12 mouse cellular contexts compared by ENCODE assay signal in genomic region chr11:46059887-46060650, GRCm38 (mm10). TPM values are rescaled to one million over a fixed set of nuclear protein-coding genes. Genes with fewer than 3 reads are reported as not detected.
DNase-seq lines count a peak whose midpoint lies in the region; ATAC-seq and TF ChIP-seq lines count a peak whose summit lies in the region.
"Had no signal": no experiment of that assay in that cellular context is flagged by ENCODE, and none has a peak within 500 bp of the region (broad histone marks: within the 10 kb centered on the region; RNA-seq: fewer than 3 reads in every experiment).

No protein-coding gene starts in this region.

- H3K27me3 ChIP-seq in heart, adult 2 months (ENCODE audit: control insufficient read depth, insufficient read depth, low read length): no peaks in the 10 kb centered on the region
- H3K27me3 ChIP-seq in lung, embryonic 14.5 days (ENCODE audit: insufficient read depth, low read length): no peaks in the 10 kb centered on the region
- no peaks in the 10 kb centered on the region for H3K27me3 ChIP-seq in ES-Bruce4 (ENCODE audit: control insufficient read depth, insufficient read depth, low read length, poor library complexity, severe bottlenecking)
- H3K27me3 ChIP-seq: limb, embryonic 13.5 days had no signal

- TF ChIP-seq CTCF in heart, adult 2 months (IDR thresholded peaks at IDR 0.05): peak; percentile 54
- TF ChIP-seq CTCF in lung, embryonic 14.5 days (IDR thresholded peaks at IDR 0.05; ENCODE audit: low read depth): peak; percentile 43
- peak; percentile 60 for TF ChIP-seq CTCF in ES-Bruce4 (IDR thresholded peaks at IDR 0.05; ENCODE audit: low read depth, low read length)

- no peaks in the 10 kb centered on the region for H3K9me3 ChIP-seq in lung, embryonic 14.5 days (ENCODE audit: low read depth, low read length)
- no peaks in the 10 kb centered on the region for H3K9me3 ChIP-seq in ES-Bruce4 (replicated peaks; ENCODE audit: control insufficient read depth, insufficient read depth, low read length, poor library complexity, severe bottlenecking)
- H3K9me3 ChIP-seq: limb, embryonic 13.5 days; midbrain, embryonic 12.5 days had no signal

- WGBS in heart, adult 2 months: 76% methylated on average over 8 of the region's 8 CpGs
- 60% methylated on average over 8 of the region's 8 CpGs for WGBS in lung, embryonic 14.5 days

- TF ChIP-seq EP300 in heart, adult 2 months (IDR thresholded peaks at IDR 0.05; ENCODE audit: insufficient read depth, low read depth, low read length): no peak
- peak; percentile 74 for TF ChIP-seq EP300 in ES-Bruce4 (IDR thresholded peaks at IDR 0.05; ENCODE audit: insufficient read depth, low read depth, low read length)

- TF ChIP-seq POLR2A in heart, adult 2 months (IDR thresholded peaks at IDR 0.05; ENCODE audit: insufficient read depth, low read depth, low read length): no peak
- TF ChIP-seq POLR2A in ES-Bruce4 (IDR thresholded peaks at IDR 0.05; ENCODE audit: insufficient read depth, low read length): no peak

- peaks cover 25% of the 10 kb centered on the region for H3K4me1 ChIP-seq in heart, adult 2 months (ENCODE audit: control insufficient read depth, insufficient read depth, low read length)
- H3K4me1 ChIP-seq in lung, embryonic 14.5 days (ENCODE audit: insufficient read depth): peaks cover 32% of the 10 kb centered on the region
- peaks cover 8% of the 10 kb centered on the region for H3K4me1 ChIP-seq in ES-Bruce4 (ENCODE audit: control insufficient read depth, insufficient read depth, low read length)

- peaks cover 27% of the 10 kb centered on the region for H3K36me3 ChIP-seq in heart, adult 2 months (ENCODE audit: control insufficient read depth, insufficient read depth, low read length)
- peaks cover 26% of the 10 kb centered on the region for H3K36me3 ChIP-seq in lung, embryonic 14.5 days (ENCODE audit: insufficient read depth)
- H3K36me3 ChIP-seq in ES-Bruce4 (ENCODE audit: control insufficient read depth, insufficient read depth, low read length, poor library complexity, severe bottlenecking): peaks cover 15% of the 10 kb centered on the region

- no peak for DNase-seq in heart, adult 2 months
- no peak for DNase-seq in heart, postnatal 25 days (ENCODE audit: low spot score)
- DNase-seq in lung, embryonic 14.5 days: no peak
- no peak for DNase-seq in lung, postnatal 14 days
- DNase-seq in urinary bladder, postnatal 25 days (ENCODE audit: low spot score): no peak
- no peak for DNase-seq in cerebellum, adult 18-20 months
- DNase-seq: gastrocnemius, postnatal 14 days had no signal

- no peak overlapping the region for H3K9ac ChIP-seq in heart, adult 2 months (ENCODE audit: low read depth, low read length)
- H3K9ac ChIP-seq in lung, embryonic 14.5 days: no peak overlapping the region
- H3K9ac ChIP-seq in ES-Bruce4 (ENCODE audit: low read depth, poor library complexity, severe bottlenecking): no peak overlapping the region
- H3K9ac ChIP-seq: limb, embryonic 13.5 days; midbrain, embryonic 12.5 days had no signal

- H3K4me2 ChIP-seq in lung, embryonic 14.5 days: no peak overlapping the region
- H3K4me2 ChIP-seq: limb, embryonic 13.5 days; midbrain, embryonic 12.5 days had no signal

- no peak for ATAC-seq in lung, embryonic 14.5 days (ENCODE audit: insufficient read depth)
- ATAC-seq in inflammation-experienced regulatory T-cells, adult 6 months: peak; percentile 34
- ATAC-seq: hindbrain, embryonic 16.5 days had no signal

- no peak overlapping the region for H3K4me3 ChIP-seq in heart, adult 2 months
- H3K4me3 ChIP-seq in lung, embryonic 14.5 days (ENCODE audit: low read depth, low read length): no peak overlapping the region
- no peak overlapping the region for H3K4me3 ChIP-seq in ES-Bruce4 (ENCODE audit: low read depth, low read length)
- H3K4me3 ChIP-seq: limb, embryonic 13.5 days; midbrain, embryonic 12.5 days had no signal

- intact Hi-C loops in heart, adult 2 months (cut with DNase I): no loop called here
- intact Hi-C loops in heart, postnatal 25 days (cut with DNase I): no loop called here

- H3K27ac ChIP-seq in heart, adult 2 months: peak overlapping the region; percentile 38; the same call in 1 of the 2 replicates
- no peak overlapping the region for H3K27ac ChIP-seq in lung, embryonic 14.5 days (ENCODE audit: low read depth)
- peak overlapping the region; percentile 10 for H3K27ac ChIP-seq in ES-Bruce4 (ENCODE audit: insufficient read depth, low read length)
- H3K27ac ChIP-seq: limb, embryonic 13.5 days; midbrain, embryonic 12.5 days had no signal

- 0 out of 2 replicates have a peak, but pooled peaks cover 2% of the 10 kb centered on the region for H3K79me2 ChIP-seq in heart, adult 2 months (replicated peaks; ENCODE audit: control insufficient read depth, insufficient read depth, low read length)

RNA-seq across cellular contexts. Expression of gene Adam19, which starts 4.3 kb away (rescaled TPM):
- 10 to 100 TPM; 21.9 to 63.9 TPM for total RNA-seq in heart, adult 2 months (2021)
- polyA plus RNA-seq in heart, adult 2 months (2012; rRNA removed): 17.7 and 32.1 TPM in 2 replicates
- total RNA-seq in heart, postnatal 25 days (2021): 10 to 100 TPM; 36.2 to 78.2 TPM
- polyA plus RNA-seq in lung, embryonic 14.5 days (2014; fragmentation: Nextera tagmentation; extraction: Ambion mirVana): 25.4 and 27.0 TPM in 2 replicates
- polyA plus RNA-seq in ES-Bruce4 (2011; ENCODE audit: insufficient read depth, insufficient read length, low read depth, missing spikeins): 51.2 and 51.6 TPM in 2 replicates
- polyA plus RNA-seq in inflammation-experienced regulatory T-cells, adult 6 months (2017; shearing (Covaris generic)): 100 to 1,000 TPM in 2 of 3 experiments, 10 to 100 TPM in 1; 70.9 to 111 (median 101) TPM

RNA-seq across cellular contexts. Expression of gene Gm12166, which starts 7.9 kb away (rescaled TPM):
- total RNA-seq in heart, adult 2 months (2021): 1 to 10 TPM; 1.2 to 1.6 TPM
- polyA plus RNA-seq in heart, adult 2 months (2012; rRNA removed): 4.4 and 4.6 TPM in 2 replicates
- 1 to 10 TPM; 1.6 to 1.9 TPM for total RNA-seq in heart, postnatal 25 days (2021)
- 4.9 and 6.1 TPM in 2 replicates for polyA plus RNA-seq in lung, embryonic 14.5 days (2014; fragmentation: Nextera tagmentation; extraction: Ambion mirVana)
- 5.5 TPM in 1 of 2 replicates, not detected in the other for polyA plus RNA-seq in ES-Bruce4 (2011; ENCODE audit: insufficient read depth, insufficient read length, low read depth, missing spikeins)
- 10 to 100 TPM; 15.5 to 45.9 (median 21.9) TPM for polyA plus RNA-seq in inflammation-experienced regulatory T-cells, adult 6 months (2017; shearing (Covaris generic))
